Mouse (Mus musculus) cerebellum, postnatal 36 days (tissue): Measurements from ENCODE around the gene Psma6.
A peak's percentile ranks its signal among the peaks of the same experiment; 100 is the strongest.
"Not testable (repeated sequence)": the region's sequence is repeated elsewhere in the genome, so short reads cannot be mapped to it uniquely, and the experiment has no call there.

Experiments used
- DNase-seq, 2 experiments: peaks; one replicate each; pipeline ENCODE4 v3.0.0; 2021 to 2022; ENCODE audit warnings: mixed read lengths in 2 of 2

The Psma6 gene

DNA sequence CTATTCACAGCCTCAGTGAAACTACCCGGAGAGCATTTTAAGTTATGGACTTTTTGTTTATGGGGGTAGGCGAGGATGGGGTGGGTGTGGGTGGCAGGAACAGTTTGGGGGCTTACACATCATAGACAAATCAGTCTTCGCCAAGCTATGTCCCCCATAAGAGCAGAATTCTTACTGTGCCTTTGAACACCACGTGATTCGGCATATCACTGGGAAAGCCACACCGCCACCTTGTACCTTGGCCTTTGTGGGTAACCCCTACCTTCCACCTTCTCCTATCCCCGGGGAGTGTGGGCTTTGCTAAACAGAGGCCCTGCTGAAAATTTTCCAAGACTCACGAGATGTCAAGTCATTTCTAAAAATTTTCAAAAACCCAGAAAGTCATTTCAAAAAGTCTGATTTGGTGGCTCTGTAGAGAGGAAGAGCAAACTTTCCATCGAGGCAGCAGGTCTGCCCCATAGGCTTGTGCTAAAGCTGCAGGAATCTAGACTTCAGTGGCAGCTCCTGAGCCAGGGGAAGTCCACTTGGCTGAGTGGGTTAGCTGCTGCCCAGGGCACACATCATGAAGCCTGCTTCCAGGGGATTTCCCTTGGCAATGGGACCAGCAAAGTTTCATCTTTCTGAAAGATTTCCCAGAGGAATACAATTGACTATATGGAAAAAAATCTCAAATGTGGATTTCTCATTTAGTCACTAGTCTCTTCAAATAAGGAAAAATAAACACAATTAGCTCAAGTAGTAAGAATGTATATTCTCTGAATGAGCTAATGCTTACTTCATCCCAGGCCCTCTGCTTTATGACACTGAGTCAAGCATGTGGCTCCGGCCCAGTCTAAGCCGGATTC is 8.9 kb downstream of the Psma6 start:
- no peak for DNase-seq

GRCm38 (mm10) chr12:55395601-55396000 is 11.6 kb downstream of the Psma6 start:
- not testable (repeated sequence) for DNase-seq

DNA sequence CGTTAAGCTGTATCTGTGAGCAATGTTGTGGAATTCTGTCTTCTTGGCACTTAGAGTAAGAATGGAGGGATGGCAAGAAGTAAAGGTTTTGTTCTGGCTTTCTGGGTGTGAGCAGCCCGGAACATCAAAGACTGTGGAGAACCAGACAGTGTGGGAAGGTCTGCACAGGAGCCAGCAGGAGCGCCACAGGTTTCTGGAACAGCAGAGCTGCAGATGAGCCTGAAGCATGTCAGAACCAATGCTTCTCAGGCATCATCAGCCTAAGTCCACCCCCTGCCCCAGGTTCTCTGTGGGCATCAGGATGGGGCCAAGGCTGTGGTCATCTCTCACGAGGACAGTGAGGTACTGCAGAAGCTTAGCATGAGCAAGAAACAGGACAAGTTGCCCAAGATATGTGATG is 12.5 kb downstream of the Psma6 start:
- DNase-seq = no peak

- DNase-seq = no peak
Observed at GRCm38 (mm10) chr12:55397544-55398239, 13.7 kb downstream of the Psma6 start.

GRCm38 (mm10) chr12:55398240-55399127 is 14.5 kb downstream of the Psma6 start:
- peak; percentile 86 to 90 for DNase-seq

DNA sequence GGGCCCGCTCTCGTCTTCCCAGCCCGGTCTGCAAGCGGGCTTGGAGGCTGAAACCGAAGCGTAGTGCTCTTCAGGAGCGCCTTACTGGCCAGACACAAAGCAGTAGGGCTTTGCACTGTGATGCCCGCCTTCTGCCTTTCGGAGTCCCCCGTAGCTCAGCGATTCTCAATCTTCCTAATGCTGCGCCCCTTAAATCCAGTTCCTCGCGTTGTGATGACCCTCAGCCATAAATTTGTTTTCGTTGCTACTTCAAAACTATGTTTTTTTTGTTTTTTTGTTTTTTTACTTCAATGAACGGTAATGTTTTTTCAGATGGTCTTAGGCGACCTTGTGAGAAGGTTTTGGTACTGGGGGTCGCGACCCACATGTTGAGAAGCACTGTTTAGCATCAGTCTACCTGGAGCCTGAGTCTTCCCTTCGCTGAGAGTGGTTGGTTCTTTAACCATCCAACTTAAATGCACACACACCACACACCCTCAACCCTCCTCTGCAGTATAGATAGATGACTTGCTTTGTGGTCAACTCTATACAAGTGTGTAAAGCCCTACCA is 15.2 kb downstream of the Psma6 start:
- no peak for DNase-seq

- no peak for DNase-seq
Observed at GRCm38 (mm10) chr12:55407888-55408287, 23.9 kb downstream of the Psma6 start.

GRCm38 (mm10) chr12:55415255-55415654 is 31.2 kb downstream of the Psma6 start:
- no peak for DNase-seq

- no peak for DNase-seq
Observed at GRCm38 (mm10) chr12:55415762-55416161, 31.7 kb downstream of the Psma6 start.

GRCm38 (mm10) chr12:55420220-55420619 is 36.2 kb downstream of the Psma6 start:
- DNase-seq = no peak

- no peak for DNase-seq
Observed at GRCm38 (mm10) chr12:55422057-55422456, 38.0 kb downstream of the Psma6 start.

DNA sequence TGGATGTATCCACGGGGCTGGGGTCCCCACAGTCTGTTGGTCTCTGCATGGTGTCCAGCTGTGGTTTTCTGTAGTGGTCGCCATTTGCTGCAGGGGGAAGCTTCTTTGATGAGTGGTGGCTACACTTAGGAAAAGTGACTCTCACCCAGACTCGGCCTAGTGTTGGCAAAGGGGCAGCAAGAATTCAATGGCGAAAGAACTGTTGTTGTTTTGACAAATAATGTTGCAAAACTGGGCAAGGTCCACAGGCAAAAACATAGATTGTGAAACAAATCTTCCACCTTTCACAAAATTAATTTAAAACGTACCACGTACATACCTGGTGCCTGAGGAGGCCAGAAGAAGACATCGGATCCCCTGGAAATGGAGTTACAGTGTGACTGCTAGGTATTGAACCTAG is 42.3 kb downstream of the Psma6 start:
- no peak for DNase-seq

GRCm38 (mm10) chr12:55429201-55429600 is 45.2 kb downstream of the Psma6 start:
- no peak for DNase-seq

DNA sequence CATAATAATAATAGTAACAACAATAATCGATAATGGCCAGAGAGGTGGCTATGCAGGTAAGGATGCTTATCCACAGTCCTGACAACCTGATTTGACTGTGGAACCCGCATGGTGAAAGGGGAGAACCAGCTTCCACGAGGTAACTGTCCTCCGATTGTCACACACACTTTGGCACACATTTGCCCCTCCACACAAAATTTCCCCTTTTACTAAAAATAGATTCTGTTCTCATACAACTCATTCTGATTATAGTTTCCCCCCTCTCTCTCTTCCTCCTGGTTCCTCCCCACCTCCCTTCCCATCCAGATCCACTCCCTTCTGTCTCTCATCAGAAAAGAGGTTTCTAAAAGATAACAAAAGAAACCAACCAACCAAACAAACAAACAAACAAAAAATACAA is 45.9 kb downstream of the Psma6 start:
- no peak for DNase-seq

DNA sequence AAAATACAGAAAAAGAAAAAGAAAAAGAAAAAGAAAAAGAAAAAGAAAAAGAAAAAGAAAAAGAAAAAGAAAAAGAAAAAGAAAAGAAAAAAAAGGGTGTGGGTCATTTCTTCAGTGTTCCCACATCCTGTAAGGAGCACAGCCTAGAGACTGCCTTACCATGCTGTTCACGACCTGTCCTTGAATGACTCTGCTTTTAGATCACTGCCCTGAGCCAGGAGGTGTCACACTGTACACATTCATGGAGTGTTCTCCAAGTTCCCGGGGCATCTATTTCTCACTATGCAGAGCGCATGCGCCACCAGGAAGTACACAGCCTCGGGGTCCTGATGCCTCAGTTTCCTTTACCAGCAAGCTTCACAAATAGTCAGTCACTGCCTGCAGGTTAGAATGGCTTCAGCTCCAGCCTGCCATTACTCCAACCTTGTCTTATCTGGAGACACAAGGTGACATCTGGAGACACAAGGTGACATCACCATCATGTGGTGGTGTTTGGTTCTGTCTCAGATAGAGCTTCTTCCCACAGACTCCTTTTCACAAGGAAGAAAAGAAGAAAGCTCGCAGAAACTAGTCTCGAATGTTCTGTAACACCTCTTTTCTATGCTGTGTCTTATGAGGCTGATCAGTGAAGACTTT is 48.4 kb downstream of the Psma6 start:
- DNase-seq = no peak

- no peak for DNase-seq
Observed at GRCm38 (mm10) chr12:55432920-55433284, 48.9 kb downstream of the Psma6 start.

- DNase-seq = peak; percentile 32 to 42
Observed at GRCm38 (mm10) chr12:55433802-55434435, 49.9 kb downstream of the Psma6 start.

DNA sequence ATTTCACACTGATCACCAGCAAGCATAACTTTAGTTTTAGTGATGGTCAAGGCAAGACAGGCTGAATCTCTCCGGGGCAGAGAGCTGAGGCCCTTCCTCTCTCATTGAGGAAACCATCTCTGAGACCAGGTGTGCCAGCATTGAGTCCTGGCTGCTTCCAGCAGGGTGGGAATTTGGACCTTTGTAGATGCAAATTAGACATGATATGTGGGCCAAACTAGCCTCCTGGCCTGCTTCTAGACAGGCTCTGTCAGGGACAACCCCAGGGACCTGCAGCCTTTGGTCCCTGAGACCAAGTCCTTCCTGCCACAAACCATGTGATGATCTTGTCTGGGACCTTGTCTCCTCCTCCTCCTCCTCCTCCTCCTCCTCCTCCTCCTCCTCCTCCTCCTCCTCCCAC is 51.1 kb downstream of the Psma6 start:
- no peak for DNase-seq

- no peak for DNase-seq
Observed at GRCm38 (mm10) chr12:55437122-55437826, 53.3 kb downstream of the Psma6 start.

GRCm38 (mm10) chr12:55438058-55438457 is 54.0 kb downstream of the Psma6 start:
- DNase-seq = no peak

DNA sequence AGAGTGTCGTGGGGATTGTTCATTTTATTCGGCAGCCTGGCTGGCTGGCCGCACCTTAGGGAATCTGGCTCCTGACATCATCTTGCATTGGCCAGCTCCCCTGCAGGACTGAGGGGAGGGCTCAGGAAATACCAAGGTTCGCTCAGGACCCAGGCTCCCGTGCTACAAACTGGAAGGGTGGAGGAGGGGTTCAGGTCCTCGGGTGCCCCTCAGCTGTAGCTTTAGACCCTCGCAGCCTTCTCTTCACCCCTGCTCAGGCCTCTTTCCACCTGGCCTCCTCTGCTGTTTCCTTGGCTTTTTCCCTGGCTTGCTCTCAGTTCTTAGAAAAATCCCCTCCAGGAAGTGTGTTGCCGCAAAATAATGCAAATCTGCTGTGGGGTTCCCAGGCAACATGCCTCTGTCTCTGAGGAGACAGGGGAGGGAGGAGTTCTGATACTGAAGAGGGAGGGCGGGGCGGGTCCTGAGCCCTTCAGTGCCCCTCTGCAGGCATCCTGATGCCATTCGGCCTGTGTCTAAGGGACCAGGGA is 54.7 kb downstream of the Psma6 start:
- DNase-seq = no peak
